Mouse (Mus musculus) cerebellum, adult 2 months (tissue): ENCODE results near the gene Arap2.

Experiments used
- CTCF ChIP-seq: fragments of 200-500 bp; IDR thresholded peaks from 2 replicates; pipeline ENCODE4 v1.5.1; 2011; ENCODE audit warnings: low read depth, mild to moderate bottlenecking, control low read depth, low read length, moderate library complexity, borderline replicate concordance; ENCODE audit not compliant: insufficient read depth
- POLR2A ChIP-seq: fragments of 200-500 bp; IDR thresholded peaks from 2 replicates; pipeline ENCODE4 v1.6.1; 2011; ENCODE audit warnings: low read length, control low read depth, borderline replicate concordance; ENCODE audit not compliant: insufficient read depth

GRCm38 (mm10) chr5:62640501-62640900 is 125.5 kb downstream of the Arap2 start:
- TF ChIP-seq POLR2A: no peak
- no peak for TF ChIP-seq CTCF
